Mouse (Mus musculus): ENCODE measurements at regions not wholly inside any gene's neighbourhood (a gene's known extent, or its start where the extent isn't known, plus 50 kb on each side); places are given as distances from the start of the nearest gene placed in this dataset.
"Not testable (repeated sequence)": the region's sequence is repeated elsewhere in the genome, so short reads cannot be mapped to it uniquely, and the experiment has no call there.

DNA sequence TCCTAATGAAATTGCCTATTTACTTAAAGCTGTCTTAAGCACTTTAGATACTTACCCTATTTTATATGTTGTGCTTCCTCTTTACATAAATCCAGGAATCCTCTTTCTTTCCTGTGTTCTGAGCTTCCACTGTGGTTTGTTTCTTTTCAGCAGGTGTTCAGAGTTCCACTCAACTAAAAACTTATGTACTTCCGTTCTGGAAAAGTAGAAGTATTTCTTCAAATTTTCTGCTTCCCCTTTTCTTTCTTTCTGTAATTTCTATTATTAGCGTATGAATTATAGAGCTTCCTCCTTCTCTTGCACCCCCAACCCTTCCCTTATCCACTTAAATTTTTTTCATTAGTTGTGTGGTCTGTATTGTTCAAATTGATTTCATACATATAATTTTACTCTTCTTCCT, 165.8 kb upstream of the Nudt12 start:
- Histone ChIP-seq H3K9me3 (ENCODE audit: low read length) (no peaks in the 10 kb centered on the region), H3K36me3 (ENCODE audit: insufficient read depth, low read length) (no peaks in the 10 kb centered on the region), H3K4me3 (replicated peaks; ENCODE audit: low read length) (no peak overlapping the region), H3K4me1 (replicated peaks; ENCODE audit: low read depth, low read length) (no peaks in the 10 kb centered on the region), H3K27me3 (ENCODE audit: insufficient read depth, low read length) (no peaks in the 10 kb centered on the region)
- TF ChIP-seq NANOG (IDR thresholded peaks at IDR 0.05; ENCODE audit: borderline replicate concordance, low read length), result no peak

DNA sequence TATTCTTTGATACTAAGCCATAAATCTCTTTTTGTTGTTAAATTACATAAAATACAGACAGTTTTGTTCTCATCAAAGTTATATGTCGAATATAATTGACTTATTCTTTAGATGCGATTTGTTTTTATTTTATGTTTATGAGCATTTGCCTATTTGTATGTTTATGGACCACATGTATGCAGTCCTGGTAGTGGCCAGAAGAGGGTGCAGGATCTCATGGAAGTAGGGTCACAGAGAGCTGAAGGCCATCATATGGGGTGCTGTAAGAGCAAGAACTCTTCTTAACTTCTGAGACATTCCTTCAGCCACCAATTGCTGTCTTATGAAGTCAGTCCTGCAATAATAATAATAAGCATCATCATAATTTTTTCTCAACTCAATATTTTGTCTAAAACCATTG, 143.2 kb upstream of the Nudt12 start:
- H3K36me3 ChIP-seq (ENCODE audit: insufficient read depth, low read length), result no peaks in the 10 kb centered on the region
- no peaks in the 10 kb centered on the region for H3K9me3 ChIP-seq (ENCODE audit: low read length)
- H3K27me3 ChIP-seq (ENCODE audit: insufficient read depth, low read length), result no peaks in the 10 kb centered on the region
- no peak overlapping the region for H3K4me3 ChIP-seq (replicated peaks; ENCODE audit: low read length)
- no peak for TF ChIP-seq POU5F1 (IDR thresholded peaks at IDR 0.05; ENCODE audit: borderline replicate concordance, low read length)
- TF ChIP-seq CTCF (conservative IDR thresholded peaks at IDR 0.05; ENCODE audit: low read length), result peak; percentile 50
- TF ChIP-seq NANOG (IDR thresholded peaks at IDR 0.05; ENCODE audit: borderline replicate concordance, low read length), result no peak
- H3K4me1 ChIP-seq (replicated peaks; ENCODE audit: low read depth, low read length), result no peaks in the 10 kb centered on the region

DNA sequence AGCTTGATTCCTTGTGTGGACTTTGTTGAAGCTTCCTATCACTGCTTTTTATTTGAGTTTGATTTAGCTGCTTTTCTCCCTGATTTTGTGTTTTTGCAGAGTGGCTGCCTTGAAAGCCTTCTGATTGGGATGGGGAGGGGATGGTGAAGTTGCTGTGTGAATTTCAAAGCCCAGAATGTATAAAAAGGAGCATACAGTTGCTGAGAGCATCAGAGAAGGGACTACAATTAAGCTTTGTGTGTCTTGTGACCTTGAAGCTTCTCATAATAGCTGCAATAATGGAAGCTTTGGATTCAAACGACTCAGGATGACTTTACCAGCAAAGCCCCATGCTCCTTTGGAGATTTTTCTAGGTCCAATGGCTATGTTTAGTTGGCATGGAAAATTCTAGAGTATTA, 130.6 kb upstream of the Nudt12 start:
- TF ChIP-seq POU5F1 (IDR thresholded peaks at IDR 0.05; ENCODE audit: borderline replicate concordance, low read length), result no peak
- no peak for TF ChIP-seq CTCF (conservative IDR thresholded peaks at IDR 0.05; ENCODE audit: low read length)
- Histone ChIP-seq H3K27me3 (ENCODE audit: insufficient read depth, low read length) (no peaks in the 10 kb centered on the region), H3K4me3 (replicated peaks; ENCODE audit: low read length) (no peak overlapping the region), H3K4me1 (replicated peaks; ENCODE audit: low read depth, low read length) (no peaks in the 10 kb centered on the region), H3K9me3 (ENCODE audit: low read length) (no peaks in the 10 kb centered on the region), H3K36me3 (ENCODE audit: insufficient read depth, low read length) (no peaks in the 10 kb centered on the region)

DNA sequence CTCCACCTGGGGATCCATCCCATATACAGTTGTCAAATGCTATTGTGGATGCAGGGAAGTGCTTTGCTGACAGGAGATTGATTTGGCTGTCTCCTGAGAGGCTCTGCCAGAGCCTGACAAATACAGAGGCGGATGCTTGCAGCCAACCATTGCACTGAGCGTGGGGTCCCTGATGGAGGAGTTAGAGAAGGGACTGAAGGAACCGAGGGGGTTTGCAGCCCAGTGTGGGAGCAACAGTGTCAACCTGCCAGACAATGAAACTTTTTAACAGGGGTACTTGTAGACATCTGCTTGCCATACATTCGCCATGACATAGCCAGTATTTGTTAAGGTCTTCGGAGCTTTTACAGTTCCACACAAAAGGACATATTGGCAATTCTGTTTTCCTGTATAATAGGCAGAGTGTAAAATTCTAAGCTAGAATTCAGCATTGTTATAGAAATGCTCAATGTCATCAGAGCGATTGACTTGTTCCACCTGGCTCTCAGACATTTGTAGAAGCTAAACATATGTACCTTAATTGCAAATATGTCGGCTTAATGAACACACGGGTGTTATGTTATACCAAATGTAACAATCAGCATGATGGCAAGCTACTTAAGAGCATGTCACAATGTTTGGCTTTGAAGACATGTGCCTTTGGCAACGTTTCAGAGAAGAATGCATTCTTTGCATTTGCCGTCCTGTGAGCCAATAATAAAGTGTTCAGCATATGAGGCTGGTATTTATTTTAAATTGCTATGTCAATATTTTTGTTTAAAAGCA, 130.0 kb upstream of the Nudt12 start:
- H3K27me3 ChIP-seq (ENCODE audit: insufficient read depth, low read length), result no peaks in the 10 kb centered on the region
- H3K4me1 ChIP-seq (replicated peaks; ENCODE audit: low read depth, low read length), result no peaks in the 10 kb centered on the region
- no peaks in the 10 kb centered on the region for H3K36me3 ChIP-seq (ENCODE audit: insufficient read depth, low read length)
- H3K9me3 ChIP-seq (ENCODE audit: low read length), result no peaks in the 10 kb centered on the region
- H3K4me3 ChIP-seq (replicated peaks; ENCODE audit: low read length), result no peak overlapping the region
- TF ChIP-seq CTCF (conservative IDR thresholded peaks at IDR 0.05; ENCODE audit: low read length), result no peak
- no peak for TF ChIP-seq POU5F1 (IDR thresholded peaks at IDR 0.05; ENCODE audit: borderline replicate concordance, low read length)
- TF ChIP-seq NANOG (IDR thresholded peaks at IDR 0.05; ENCODE audit: borderline replicate concordance, low read length), result no peak

DNA sequence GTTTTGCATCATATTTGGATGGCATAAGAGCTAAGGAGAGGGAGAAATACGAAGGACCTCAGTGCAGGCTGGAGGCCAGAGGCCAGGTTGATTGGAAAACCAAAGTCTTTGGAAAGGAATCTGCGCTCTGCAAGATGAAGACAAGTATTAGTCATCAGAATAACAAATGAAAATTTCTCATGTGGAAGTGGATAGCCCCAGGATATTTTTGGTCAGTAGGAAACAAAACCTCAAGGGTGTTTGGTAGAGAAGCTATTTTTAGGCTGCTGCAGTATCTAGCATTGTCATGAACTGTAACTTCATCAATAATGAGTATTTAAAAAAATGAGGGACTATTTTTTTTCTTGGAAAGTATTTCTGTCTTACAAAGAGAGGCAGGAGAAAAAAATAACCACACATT, 125.6 kb upstream of the Nudt12 start:
- Histone ChIP-seq H3K9me3 (ENCODE audit: low read length) (no peaks in the 10 kb centered on the region), H3K27me3 (ENCODE audit: insufficient read depth, low read length) (no peaks in the 10 kb centered on the region), H3K4me1 (replicated peaks; ENCODE audit: low read depth, low read length) (no peaks in the 10 kb centered on the region), H3K36me3 (ENCODE audit: insufficient read depth, low read length) (no peaks in the 10 kb centered on the region), H3K4me3 (replicated peaks; ENCODE audit: low read length) (no peak overlapping the region)
- TF ChIP-seq POU5F1 (IDR thresholded peaks at IDR 0.05; ENCODE audit: borderline replicate concordance, low read length) (no peak), NANOG (IDR thresholded peaks at IDR 0.05; ENCODE audit: borderline replicate concordance, low read length) (no peak), CTCF (conservative IDR thresholded peaks at IDR 0.05; ENCODE audit: low read length) (no peak)

DNA sequence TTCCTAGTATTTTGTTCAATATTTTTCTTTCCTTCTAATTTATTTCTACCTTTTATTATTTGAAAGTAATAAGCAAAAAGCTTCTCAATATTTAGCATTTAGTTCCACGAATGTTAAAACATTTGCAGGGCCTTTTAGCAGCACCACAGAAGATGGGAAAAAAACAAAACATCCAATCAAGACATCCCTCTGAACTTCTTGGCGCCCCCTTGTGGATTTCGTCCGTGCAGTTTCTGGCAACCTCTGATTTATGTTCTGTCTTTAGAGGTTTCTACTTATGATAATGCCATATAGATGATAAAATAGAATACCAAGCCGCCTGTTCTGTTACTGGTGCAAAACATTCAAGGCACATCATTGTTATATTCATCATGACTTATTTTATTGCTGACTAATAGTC, 86.2 kb upstream of the Nudt12 start:
- Histone ChIP-seq H3K27me3 (ENCODE audit: insufficient read depth, low read length) (no peaks in the 10 kb centered on the region), H3K9me3 (ENCODE audit: low read length) (no peaks in the 10 kb centered on the region), H3K36me3 (ENCODE audit: insufficient read depth, low read length) (no peaks in the 10 kb centered on the region), H3K4me3 (replicated peaks; ENCODE audit: low read length) (no peak overlapping the region), H3K4me1 (replicated peaks; ENCODE audit: low read depth, low read length) (no peaks in the 10 kb centered on the region)
- TF ChIP-seq CTCF (conservative IDR thresholded peaks at IDR 0.05; ENCODE audit: low read length) (peak; percentile 66), POU5F1 (IDR thresholded peaks at IDR 0.05; ENCODE audit: borderline replicate concordance, low read length) (no peak)

DNA sequence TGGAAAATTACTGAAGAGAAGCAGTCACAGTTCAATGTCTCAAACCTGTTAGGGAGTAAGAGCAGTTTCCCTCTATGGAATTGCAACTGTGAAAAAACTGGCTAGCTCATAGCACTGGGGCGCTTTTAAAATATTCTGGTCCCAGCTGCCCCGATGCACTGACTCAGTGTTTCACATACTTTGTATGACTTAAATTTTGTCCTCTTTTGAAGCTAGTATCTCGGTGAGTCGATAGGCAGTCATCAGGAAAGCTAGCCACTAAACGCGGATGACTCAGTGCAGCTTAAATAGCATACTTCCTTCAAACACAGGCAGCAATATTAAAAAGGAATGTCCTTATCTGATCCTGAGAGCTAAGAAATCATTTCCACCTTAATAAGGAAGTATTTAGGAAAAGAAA, 63.7 kb upstream of the Nudt12 start:
- not testable (repeated sequence) for H3K27me3 ChIP-seq (ENCODE audit: insufficient read depth, low read length); H3K4me1 ChIP-seq (replicated peaks; ENCODE audit: low read depth, low read length); H3K36me3 ChIP-seq (ENCODE audit: insufficient read depth, low read length); H3K4me3 ChIP-seq (replicated peaks; ENCODE audit: low read length); H3K9me3 ChIP-seq (ENCODE audit: low read length)

DNA sequence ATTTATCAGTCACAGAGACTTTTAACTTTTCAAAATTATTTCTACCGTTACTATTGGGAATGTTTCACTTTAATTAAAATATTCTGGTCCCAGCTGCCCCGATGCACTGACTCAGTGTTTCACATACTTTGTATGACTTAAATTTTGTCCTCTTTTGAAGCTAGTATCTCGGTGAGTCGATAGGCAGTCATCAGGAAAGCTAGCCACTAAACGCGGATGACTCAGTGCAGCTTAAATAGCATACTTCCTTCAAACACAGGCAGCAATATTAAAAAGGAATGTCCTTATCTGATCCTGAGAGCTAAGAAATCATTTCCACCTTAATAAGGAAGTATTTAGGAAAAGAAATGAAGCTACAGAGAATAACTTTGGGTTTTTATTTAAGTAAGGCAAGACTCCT, 63.2 kb upstream of the Nudt12 start:
- not testable (repeated sequence) for H3K4me3 ChIP-seq (replicated peaks; ENCODE audit: low read length); H3K9me3 ChIP-seq (ENCODE audit: low read length); H3K27me3 ChIP-seq (ENCODE audit: insufficient read depth, low read length); H3K4me1 ChIP-seq (replicated peaks; ENCODE audit: low read depth, low read length); H3K36me3 ChIP-seq (ENCODE audit: insufficient read depth, low read length)
